Mouse (Mus musculus): Measurements from ENCODE around the gene B4galnt3. TPM values are rescaled to one million over a fixed set of nuclear protein-coding genes. Genes with fewer than 3 reads are reported as not detected.

B4galnt3 gene
- total RNA-seq, 2 experiments from 2014 or later, result 0.78 to 0.89 TPM

- no peak for TF ChIP-seq CTCF (IDR thresholded peaks at IDR 0.05)
- H3K27ac ChIP-seq, result no peak overlapping the region
- intact Hi-C loops (cut with DNase I), result no loop called here
- no peak overlapping the region for H3K4me3 ChIP-seq
- DNase-seq, result no peak
Measured at GRCm38 (mm10) chr6:120172294-120173017, 121.9 kb downstream of the B4galnt3 start.

- TF ChIP-seq CTCF (IDR thresholded peaks at IDR 0.05), result no peak
- intact Hi-C loops (cut with DNase I), result no loop called here
Measured at GRCm38 (mm10) chr6:120167574-120167973, 126.8 kb downstream of the B4galnt3 start.

GRCm38 (mm10) chr6:120164765-120165164, 129.6 kb downstream of the B4galnt3 start:
- no peak for TF ChIP-seq CTCF (IDR thresholded peaks at IDR 0.05)
- Histone ChIP-seq H3K27ac (no peak overlapping the region), H3K4me3 (no peak overlapping the region)
- intact Hi-C loops (cut with DNase I), result no loop called here
- DNase-seq, result no peak

More at GRCm38 (mm10) chr6:120167574-120167973, 126.8 kb downstream of the B4galnt3 start:
- Histone ChIP-seq H3K27ac (no peak overlapping the region), H3K4me3 (no peak overlapping the region)
- DNase-seq, result no peak

GRCm38 (mm10) chr6:120162928-120163327, 131.4 kb downstream of the B4galnt3 start:
- no peak for DNase-seq
- Histone ChIP-seq H3K4me3 (no peak overlapping the region), H3K27ac (no peak overlapping the region)
- TF ChIP-seq CTCF (IDR thresholded peaks at IDR 0.05), result no peak
- intact Hi-C loops (cut with DNase I), result no loop called here

- intact Hi-C loops (cut with DNase I), result no loop called here
- DNase-seq, result peak; percentile 62
- H3K27ac ChIP-seq, result peak overlapping the region; percentile 87
Measured at GRCm38 (mm10) chr6:120159133-120159901, 135.0 kb downstream of the B4galnt3 start.

GRCm38 (mm10) chr6:120157479-120157878, 136.9 kb downstream of the B4galnt3 start:
- DNase-seq, result no peak
- no peak for TF ChIP-seq CTCF (IDR thresholded peaks at IDR 0.05)
- Histone ChIP-seq H3K27ac (no peak overlapping the region), H3K4me3 (no peak overlapping the region)
- intact Hi-C loops (cut with DNase I), result no loop called here

More at GRCm38 (mm10) chr6:120159133-120159901, 135.0 kb downstream of the B4galnt3 start:
- peak overlapping the region; percentile 13; the same call in 1 of the 2 replicates for H3K4me3 ChIP-seq
- TF ChIP-seq CTCF (IDR thresholded peaks at IDR 0.05), result no peak

GRCm38 (mm10) chr6:120155510-120155909, 138.8 kb downstream of the B4galnt3 start:
- Histone ChIP-seq H3K27ac (no peak overlapping the region), H3K4me3 (no peak overlapping the region)
- intact Hi-C loops (cut with DNase I), result no loop called here
- DNase-seq, result no peak
- no peak for TF ChIP-seq CTCF (IDR thresholded peaks at IDR 0.05)

- peak; percentile 58 for DNase-seq
- peak overlapping the region; percentile 53; the same call in 1 of the 2 replicates for H3K27ac ChIP-seq
- no peak overlapping the region for H3K4me3 ChIP-seq
- intact Hi-C loops (cut with DNase I), result no loop called here
- no peak for TF ChIP-seq CTCF (IDR thresholded peaks at IDR 0.05)
Measured at GRCm38 (mm10) chr6:120154526-120155309, 139.6 kb downstream of the B4galnt3 start.

Other genes starting within 250 kb of the B4galnt3 start
- gene Ninj2, start 201.2 kb downstream of the B4galnt3 start, total RNA-seq (2021), result not detected
- gene D330020A13Rik, start 195 bp downstream of the B4galnt3 start, total RNA-seq (2021), result not detected
- gene Kdm5a, start 69.6 kb upstream of the B4galnt3 start, total RNA-seq (2021), result 10 to 100 TPM; 22.9 to 23.8 TPM
- 1 to 10 TPM; 2.8 to 3.9 TPM for gene Ccdc77, start 69.8 kb upstream of the B4galnt3 start, total RNA-seq (2021)
- gene Il17ra, start 168.7 kb upstream of the B4galnt3 start, total RNA-seq (2021), result 1 to 10 TPM in 1 of 2 experiments, under 1 TPM in 1; 0.99 to 2.0 TPM
- not detected for gene Tmem121b, start 199.2 kb upstream of the B4galnt3 start, total RNA-seq (2021)
- gene Hdhd5, start 236.8 kb upstream of the B4galnt3 start, total RNA-seq (2021), result 10 to 100 TPM; 19.4 to 28.5 TPM